Mouse (Mus musculus) kidney, postnatal 36 days (tissue): ENCODE data around the gene Cdkal1.

Experiments
- DNase-seq, 2 experiments: peaks; one replicate each; pipeline ENCODE4 v3.0.0; 2021 to 2022; ENCODE audit warnings: mixed read lengths in 2 of 2

Gene Cdkal1

GRCm38 (mm10) chr13:29224815-29225214 lies 630.7 kb downstream of the Cdkal1 start:
- no peak for DNase-seq

GRCm38 (mm10) chr13:29222261-29222838 lies 633.1 kb downstream of the Cdkal1 start:
- no peak for DNase-seq

GRCm38 (mm10) chr13:29221646-29222045 lies 633.8 kb downstream of the Cdkal1 start:
- DNase-seq = no peak

GRCm38 (mm10) chr13:29218594-29219230 lies 636.8 kb downstream of the Cdkal1 start:
- no peak for DNase-seq

GRCm38 (mm10) chr13:29210159-29211021 lies 645.1 kb downstream of the Cdkal1 start:
- peak; percentile 65 to 72 for DNase-seq

GRCm38 (mm10) chr13:29208749-29209148 lies 646.7 kb downstream of the Cdkal1 start:
- DNase-seq = no peak

- no peak for DNase-seq
These were observed 651.6 kb downstream of the Cdkal1 start for GRCm38 (mm10) chr13:29203856-29204255.

GRCm38 (mm10) chr13:29203426-29203825 lies 652.0 kb downstream of the Cdkal1 start:
- DNase-seq = no peak

GRCm38 (mm10) chr13:29202562-29202961 lies 652.9 kb downstream of the Cdkal1 start:
- DNase-seq = peak in 1 of 2 experiments; percentile 41

- peak in 1 of 2 experiments; percentile 26 for DNase-seq
These were observed 655.8 kb downstream of the Cdkal1 start for GRCm38 (mm10) chr13:29199679-29200078.

GRCm38 (mm10) chr13:29196798-29197498 lies 658.5 kb downstream of the Cdkal1 start:
- DNase-seq = no peak

GRCm38 (mm10) chr13:29195722-29196121 lies 659.8 kb downstream of the Cdkal1 start:
- no peak for DNase-seq

GRCm38 (mm10) chr13:29194946-29195345 lies 660.5 kb downstream of the Cdkal1 start:
- DNase-seq = no peak

- DNase-seq = no peak
These were observed 662.8 kb downstream of the Cdkal1 start for GRCm38 (mm10) chr13:29192697-29193096.

GRCm38 (mm10) chr13:29190548-29190947 lies 664.9 kb downstream of the Cdkal1 start:
- DNase-seq = no peak

- DNase-seq = no peak
These were observed 668.7 kb downstream of the Cdkal1 start for GRCm38 (mm10) chr13:29186748-29187147.

- DNase-seq = no peak
These were observed 669.9 kb downstream of the Cdkal1 start for GRCm38 (mm10) chr13:29185545-29185944.

GRCm38 (mm10) chr13:29184545-29184944 lies 670.9 kb downstream of the Cdkal1 start:
- DNase-seq = no peak

GRCm38 (mm10) chr13:29179861-29180260 lies 675.6 kb downstream of the Cdkal1 start:
- no peak for DNase-seq

- DNase-seq = no peak
These were observed 676.2 kb downstream of the Cdkal1 start for GRCm38 (mm10) chr13:29179260-29179659.

- no peak for DNase-seq
These were observed 677.5 kb downstream of the Cdkal1 start for GRCm38 (mm10) chr13:29177889-29178486.

- no peak for DNase-seq
These were observed 686.1 kb downstream of the Cdkal1 start for GRCm38 (mm10) chr13:29169356-29169755.
